Mouse (Mus musculus): ENCODE data around the gene Krtap19-3. TPM values are rescaled to one million over a fixed set of nuclear protein-coding genes. Genes with fewer than 3 reads are reported as not detected.

Krtap19-3 gene
- polyA plus RNA-seq, 1 experiment from 2014 or later = not detected

Other genes with a start within 250 kb of the Krtap19-3 start
- not detected in 2 replicates for gene Krtap26-1, start 230.2 kb downstream of the Krtap19-3 start, polyA plus RNA-seq (2016; fragmentation: Nextera tagmentation; extraction: Ambion mirVana)
- not detected in 2 replicates for gene Krtap27-1, start 206.4 kb downstream of the Krtap19-3 start, polyA plus RNA-seq (2016; fragmentation: Nextera tagmentation; extraction: Ambion mirVana)
- gene 2310061N02Rik, start 170.1 kb downstream of the Krtap19-3 start, polyA plus RNA-seq (2016; fragmentation: Nextera tagmentation; extraction: Ambion mirVana) = not detected in 2 replicates
- not detected in 2 replicates for gene Krtap13-1, start 149.2 kb downstream of the Krtap19-3 start, polyA plus RNA-seq (2016; fragmentation: Nextera tagmentation; extraction: Ambion mirVana)
- not detected in 2 replicates for gene Krtap13, start 126.4 kb downstream of the Krtap19-3 start, polyA plus RNA-seq (2016; fragmentation: Nextera tagmentation; extraction: Ambion mirVana)
- gene 2310034C09Rik, start 119.2 kb downstream of the Krtap19-3 start, polyA plus RNA-seq (2016; fragmentation: Nextera tagmentation; extraction: Ambion mirVana) = not detected in 2 replicates
- not detected in 2 replicates for gene 2310057N15Rik, start 103.8 kb downstream of the Krtap19-3 start, polyA plus RNA-seq (2016; fragmentation: Nextera tagmentation; extraction: Ambion mirVana)
- gene Gm5965, start 100.1 kb downstream of the Krtap19-3 start, polyA plus RNA-seq (2016; fragmentation: Nextera tagmentation; extraction: Ambion mirVana) = not detected in 2 replicates
- gene Gm20741, start 65.8 kb downstream of the Krtap19-3 start, polyA plus RNA-seq (2016; fragmentation: Nextera tagmentation; extraction: Ambion mirVana) = not detected in 2 replicates
- not detected in 2 replicates for gene Krtap15, start 57.8 kb downstream of the Krtap19-3 start, polyA plus RNA-seq (2016; fragmentation: Nextera tagmentation; extraction: Ambion mirVana)
- gene Krtap14, start 51.9 kb downstream of the Krtap19-3 start, polyA plus RNA-seq (2016; fragmentation: Nextera tagmentation; extraction: Ambion mirVana) = not detected in 2 replicates
- gene Krtap19-1, start 8.6 kb downstream of the Krtap19-3 start, polyA plus RNA-seq (2016; fragmentation: Nextera tagmentation; extraction: Ambion mirVana) = not detected in 2 replicates
- not detected in 2 replicates for gene Krtap19-2, start 3.8 kb downstream of the Krtap19-3 start, polyA plus RNA-seq (2016; fragmentation: Nextera tagmentation; extraction: Ambion mirVana)
- gene Krtap19-4, start 7.1 kb upstream of the Krtap19-3 start, polyA plus RNA-seq (2016; fragmentation: Nextera tagmentation; extraction: Ambion mirVana) = not detected in 2 replicates
- gene Krtap19-5, start 18.4 kb upstream of the Krtap19-3 start, polyA plus RNA-seq (2016; fragmentation: Nextera tagmentation; extraction: Ambion mirVana) = not detected in 2 replicates
- not detected in 2 replicates for gene Krtap19-9b, start 54.2 kb upstream of the Krtap19-3 start, polyA plus RNA-seq (2016; fragmentation: Nextera tagmentation; extraction: Ambion mirVana)
- gene Krtap16-3, start 84.8 kb upstream of the Krtap19-3 start, polyA plus RNA-seq (2016; fragmentation: Nextera tagmentation; extraction: Ambion mirVana) = not detected in 2 replicates
- gene Krtap22-2, start 132.7 kb upstream of the Krtap19-3 start, polyA plus RNA-seq (2016; fragmentation: Nextera tagmentation; extraction: Ambion mirVana) = not detected in 2 replicates
- not detected in 2 replicates for gene Gm10229, start 137.2 kb upstream of the Krtap19-3 start, polyA plus RNA-seq (2016; fragmentation: Nextera tagmentation; extraction: Ambion mirVana)
- not detected in 2 replicates for gene Krtap6-1, start 153.7 kb upstream of the Krtap19-3 start, polyA plus RNA-seq (2016; fragmentation: Nextera tagmentation; extraction: Ambion mirVana)
- gene Gm10228, start 163.4 kb upstream of the Krtap19-3 start, polyA plus RNA-seq (2016; fragmentation: Nextera tagmentation; extraction: Ambion mirVana) = not detected in 2 replicates
- not detected in 2 replicates for gene Krtap6-5, start 169.8 kb upstream of the Krtap19-3 start, polyA plus RNA-seq (2016; fragmentation: Nextera tagmentation; extraction: Ambion mirVana)
- gene 1110025L11Rik, start 186.0 kb upstream of the Krtap19-3 start, polyA plus RNA-seq (2016; fragmentation: Nextera tagmentation; extraction: Ambion mirVana) = not detected in 2 replicates
- not detected in 2 replicates for gene Krtap6-3, start 206.0 kb upstream of the Krtap19-3 start, polyA plus RNA-seq (2016; fragmentation: Nextera tagmentation; extraction: Ambion mirVana)

Measured in heart, embryonic 12.5 days (tissue).